Mouse (Mus musculus): ENCODE results near the gene Carmil1.

The Carmil1 gene

DNA sequence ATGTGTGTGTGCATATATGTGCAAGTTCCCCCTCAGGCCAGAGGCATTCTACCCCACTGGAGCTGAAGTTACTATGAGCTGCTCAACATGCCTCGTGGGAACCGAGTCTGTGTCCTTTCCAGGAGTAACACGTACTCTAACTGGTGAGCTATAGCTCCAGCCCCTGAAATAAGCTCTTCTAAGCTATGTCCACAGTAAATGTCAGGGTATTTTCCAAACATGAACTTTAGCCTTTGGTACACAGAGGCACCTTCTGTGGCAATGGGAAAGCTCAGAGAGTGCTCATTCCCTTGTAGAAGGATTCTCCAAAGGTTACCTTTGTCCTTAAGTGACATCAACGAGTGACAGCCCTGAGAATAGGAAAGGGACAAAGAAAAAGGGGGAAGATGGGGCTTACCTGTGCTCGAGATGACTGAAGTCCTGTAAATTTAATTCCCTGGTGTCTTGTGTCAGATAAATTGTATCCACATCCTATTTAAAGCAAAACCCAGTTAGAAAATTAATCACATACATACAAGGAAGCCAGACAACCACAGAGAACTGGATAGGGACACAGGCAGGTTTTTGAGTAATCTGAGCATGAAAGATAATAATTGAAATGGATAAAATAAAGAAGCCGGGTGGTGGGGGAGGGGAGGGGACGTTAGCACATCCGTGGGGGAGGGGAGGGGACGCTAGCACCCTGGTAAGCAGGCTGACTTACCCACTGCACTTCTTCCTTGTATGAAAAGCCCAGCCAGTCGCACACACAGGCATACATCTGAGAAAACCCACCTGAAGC, 126.1 kb downstream of the Carmil1 start:
- no peak for DNase-seq (ENCODE audit: low spot score)

GRCm38 (mm10) chr13:24152610-24153009, 128.0 kb downstream of the Carmil1 start:
- no peak for DNase-seq (ENCODE audit: low spot score)

DNA sequence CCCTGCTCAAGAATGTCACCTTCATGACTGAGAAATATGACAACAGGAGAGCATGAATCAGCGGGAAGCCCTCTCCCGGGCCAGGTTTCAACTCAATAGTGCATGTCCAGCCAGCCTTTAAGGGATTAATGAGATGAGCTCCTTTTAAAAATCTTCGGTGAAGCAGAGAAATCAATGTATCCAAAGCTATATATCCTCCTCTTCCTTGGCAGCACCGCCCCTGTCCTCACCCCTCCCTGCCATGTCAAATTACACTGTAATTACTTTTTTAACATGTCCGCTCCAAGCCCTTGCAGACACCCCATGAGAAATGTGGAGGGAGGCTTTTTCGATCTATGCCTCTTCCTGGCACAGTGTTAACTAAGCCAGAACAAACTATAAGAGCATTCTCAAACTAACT, 129.3 kb downstream of the Carmil1 start:
- DNase-seq (ENCODE audit: low spot score): no peak

- no peak for DNase-seq (ENCODE audit: low spot score)
Observed at GRCm38 (mm10) chr13:24148549-24148948, 132.0 kb downstream of the Carmil1 start.

- DNase-seq (ENCODE audit: low spot score): no peak
Observed at GRCm38 (mm10) chr13:24147006-24147405, 133.6 kb downstream of the Carmil1 start.

DNA sequence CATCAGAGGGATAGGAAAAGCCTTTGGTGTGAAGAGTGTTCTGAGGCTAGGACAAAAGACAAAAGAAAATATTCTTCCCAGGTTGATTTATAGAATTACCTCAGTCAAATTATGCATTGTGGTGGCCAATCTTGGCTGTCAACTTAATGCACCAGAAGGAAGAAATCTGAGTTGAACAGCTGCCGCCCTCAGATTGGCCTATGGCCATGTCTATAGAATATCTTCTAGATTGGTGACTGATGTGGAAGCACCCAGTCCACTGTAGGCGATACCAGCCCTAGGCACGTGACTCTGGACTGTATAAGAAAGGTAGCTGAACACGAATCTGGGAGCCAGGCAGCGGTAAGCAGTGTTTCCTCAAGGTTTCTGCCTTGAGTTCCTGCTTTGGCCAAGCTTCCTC, 134.1 kb downstream of the Carmil1 start:
- no peak for DNase-seq (ENCODE audit: low spot score)

GRCm38 (mm10) chr13:24144858-24145257, 135.7 kb downstream of the Carmil1 start:
- DNase-seq (ENCODE audit: low spot score): no peak

DNA sequence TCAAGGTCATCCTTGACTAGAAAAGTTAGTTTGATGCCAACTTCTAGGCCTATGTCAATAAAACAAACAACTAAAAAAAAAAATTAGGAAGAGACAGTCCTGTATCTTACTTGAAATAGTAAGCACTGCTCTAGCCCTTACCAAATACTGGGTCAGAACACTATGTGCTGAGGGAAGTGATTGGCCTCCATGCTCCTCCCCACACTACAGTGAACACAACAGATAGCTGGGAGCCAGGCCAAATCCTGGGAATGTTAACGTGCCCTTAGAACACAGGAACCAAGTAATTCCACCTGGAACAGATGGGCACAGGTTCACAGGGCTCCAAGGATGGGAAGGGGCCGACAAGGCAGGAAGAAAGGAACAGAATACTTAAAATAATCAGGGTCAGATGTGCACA, 136.5 kb downstream of the Carmil1 start:
- no peak for DNase-seq (ENCODE audit: low spot score)

GRCm38 (mm10) chr13:24136836-24137235, 143.8 kb downstream of the Carmil1 start:
- no peak for DNase-seq (ENCODE audit: low spot score)

- DNase-seq (ENCODE audit: low spot score): no peak
Observed at GRCm38 (mm10) chr13:24135282-24136230, 145.0 kb downstream of the Carmil1 start.

DNA sequence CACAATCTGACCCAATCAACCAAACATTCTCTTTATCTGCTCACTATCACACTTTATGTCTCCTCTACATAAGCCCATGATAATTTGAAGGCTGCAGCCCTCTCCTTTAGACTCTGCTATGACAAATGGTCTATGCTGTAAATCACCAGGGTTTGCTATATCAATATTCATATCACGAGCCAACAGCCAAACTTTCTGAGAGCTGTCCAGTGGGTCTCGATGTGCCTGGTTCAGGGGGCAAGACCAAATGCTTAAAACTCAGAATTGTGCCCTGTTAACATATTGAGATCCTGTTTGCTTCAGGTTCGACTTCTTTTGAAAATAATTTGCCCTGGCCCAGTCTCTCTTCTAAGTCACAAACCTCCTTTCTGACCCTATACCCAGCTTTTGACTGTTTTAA, 147.7 kb downstream of the Carmil1 start:
- DNase-seq (ENCODE audit: low spot score): no peak

DNA sequence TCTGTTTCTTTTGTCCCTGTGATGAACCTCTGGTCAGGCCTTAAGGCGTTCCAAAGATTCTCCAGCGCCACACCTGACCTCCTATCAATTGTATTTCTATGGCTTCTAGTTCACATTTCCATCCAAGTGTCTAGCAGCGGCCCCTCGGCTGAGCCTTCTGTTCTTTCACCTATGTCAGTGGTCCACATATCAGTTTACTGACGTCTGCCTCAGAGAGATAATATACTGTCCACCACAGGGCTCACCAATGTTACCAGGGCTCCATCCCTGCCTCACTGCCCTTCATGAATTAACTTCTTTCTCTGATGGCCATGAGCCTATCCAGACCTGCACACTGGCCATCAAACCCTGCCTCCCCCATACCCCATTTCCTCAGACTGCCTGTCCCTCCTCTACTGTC, 149.3 kb downstream of the Carmil1 start:
- DNase-seq (ENCODE audit: low spot score): no peak

- DNase-seq (ENCODE audit: low spot score): no peak
Observed at GRCm38 (mm10) chr13:24130741-24131140, 149.9 kb downstream of the Carmil1 start.

DNA sequence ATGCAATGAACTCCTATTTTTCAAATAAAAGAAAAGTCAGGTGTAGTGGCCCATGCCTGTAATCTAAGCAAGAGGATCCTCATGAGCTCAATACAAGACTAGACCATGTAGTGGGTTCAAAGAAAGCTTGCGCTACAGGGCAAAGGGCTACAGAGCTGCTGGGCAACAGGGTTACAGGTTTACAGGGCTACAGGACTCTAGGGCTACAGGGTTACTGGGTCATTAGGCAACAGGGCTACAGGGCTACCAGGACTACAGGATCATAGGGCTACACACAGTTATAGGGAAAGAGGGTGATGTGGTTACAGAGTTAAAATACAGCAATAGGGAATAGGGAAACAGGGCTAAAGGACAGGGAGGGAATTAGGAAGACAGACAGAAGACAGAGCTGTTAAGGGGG, 151.9 kb downstream of the Carmil1 start:
- no peak for DNase-seq (ENCODE audit: low spot score)

DNA sequence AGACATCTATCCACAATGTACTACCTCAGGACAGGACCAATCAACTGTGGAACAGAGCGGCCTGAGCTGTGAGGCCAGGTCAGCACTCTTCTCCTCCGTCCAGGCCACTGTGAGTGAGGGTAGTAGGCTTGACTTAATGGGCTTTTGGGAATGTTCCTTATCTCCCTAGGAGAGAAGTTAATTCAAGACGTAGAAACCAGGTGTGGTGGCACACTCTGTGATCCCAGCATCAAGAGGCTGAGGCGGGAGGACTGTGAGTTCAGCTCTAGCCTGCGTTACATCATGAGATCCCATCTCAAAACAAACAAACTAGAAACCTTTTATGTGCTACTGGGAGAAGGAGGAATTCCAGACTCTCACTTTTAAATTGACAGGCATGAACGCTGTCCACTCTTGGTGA, 154.7 kb downstream of the Carmil1 start:
- DNase-seq (ENCODE audit: low spot score): no peak

GRCm38 (mm10) chr13:24117181-24117812, 163.3 kb downstream of the Carmil1 start:
- no peak for DNase-seq (ENCODE audit: low spot score)

DNA sequence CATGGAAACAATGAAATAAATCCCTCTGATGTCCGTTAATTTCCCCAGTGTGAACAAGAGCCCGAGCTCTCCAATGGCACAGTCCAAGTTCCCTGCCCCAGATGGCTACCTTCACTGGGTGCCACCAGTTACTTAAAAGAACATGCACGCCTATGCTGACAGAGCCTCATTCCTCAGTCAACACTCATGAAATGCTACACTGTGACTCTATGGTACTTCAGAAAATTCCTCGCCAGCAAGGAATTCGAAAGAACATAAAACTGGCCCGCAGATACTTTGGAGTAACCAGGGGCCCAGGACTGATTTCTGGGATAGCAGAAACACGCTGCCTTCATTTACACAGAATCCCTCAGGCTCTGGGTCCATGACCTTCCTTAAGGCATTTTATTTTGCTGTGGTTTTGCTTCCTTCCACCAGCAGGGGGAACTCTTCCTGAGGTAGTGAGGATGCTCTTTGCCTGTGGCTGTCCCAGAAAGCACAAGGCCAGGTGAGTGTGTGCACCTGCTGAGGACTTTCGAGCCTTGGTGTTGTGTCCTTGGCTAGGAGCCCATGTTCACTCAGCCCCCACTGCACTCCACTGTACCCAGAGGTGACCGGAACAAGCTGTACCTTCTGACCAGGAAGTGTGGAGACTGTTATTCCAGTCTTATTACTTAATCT, 167.8 kb downstream of the Carmil1 start:
- no peak for DNase-seq (ENCODE audit: low spot score)

DNA sequence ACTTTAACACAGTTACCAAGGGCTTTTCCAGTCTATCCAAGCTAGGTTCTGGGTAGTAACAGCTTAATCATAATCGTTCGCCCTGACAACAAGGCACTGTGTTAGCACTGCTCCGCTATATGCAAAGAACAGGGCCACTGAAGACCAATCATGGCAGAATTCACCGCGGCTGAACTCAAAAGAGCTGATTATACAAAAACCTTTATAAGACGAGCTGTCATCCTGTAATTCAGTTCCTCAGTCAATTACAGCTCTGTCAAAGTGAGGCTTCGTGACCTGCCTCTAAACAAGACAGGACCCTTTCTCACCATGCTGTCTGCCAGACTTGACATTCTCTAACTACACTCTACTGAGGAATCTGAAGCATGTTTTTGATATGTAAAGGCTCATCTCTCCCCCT, 170.3 kb downstream of the Carmil1 start:
- no peak for DNase-seq (ENCODE audit: low spot score)

- no peak for DNase-seq (ENCODE audit: low spot score)
Observed at GRCm38 (mm10) chr13:24108282-24108681, 172.3 kb downstream of the Carmil1 start.

- no peak for DNase-seq (ENCODE audit: low spot score)
Observed at GRCm38 (mm10) chr13:24107058-24107457, 173.5 kb downstream of the Carmil1 start.

DNA sequence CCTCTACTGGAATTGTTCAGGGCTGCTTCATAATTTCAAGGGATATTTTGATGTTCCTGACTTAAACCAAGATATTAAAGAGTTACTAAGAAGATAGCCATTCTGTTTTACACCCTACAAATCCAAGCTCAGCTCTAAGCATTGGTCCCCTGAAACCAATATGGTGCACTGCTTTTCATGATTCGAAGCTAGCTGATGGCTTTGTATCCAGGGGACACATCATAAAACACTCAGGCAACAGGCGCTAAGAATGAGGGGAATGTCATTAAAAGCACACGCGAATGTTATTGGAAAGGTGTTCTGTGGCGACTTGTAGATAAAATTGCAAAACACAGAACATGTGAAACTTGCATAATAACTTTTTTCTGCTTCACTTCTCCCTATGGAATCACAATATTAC, 174.8 kb downstream of the Carmil1 start:
- no peak for DNase-seq (ENCODE audit: low spot score)

GRCm38 (mm10) chr13:24105340-24105669, 175.3 kb downstream of the Carmil1 start:
- no peak for DNase-seq (ENCODE audit: low spot score)

All from urinary bladder, postnatal 10 days (tissue).